Mouse (Mus musculus): ENCODE measurements at regions not wholly inside any gene's neighbourhood (a gene's known extent, or its start where the extent isn't known, plus 50 kb on each side); places are given as distances from the start of the nearest gene placed in this dataset.

DNA sequence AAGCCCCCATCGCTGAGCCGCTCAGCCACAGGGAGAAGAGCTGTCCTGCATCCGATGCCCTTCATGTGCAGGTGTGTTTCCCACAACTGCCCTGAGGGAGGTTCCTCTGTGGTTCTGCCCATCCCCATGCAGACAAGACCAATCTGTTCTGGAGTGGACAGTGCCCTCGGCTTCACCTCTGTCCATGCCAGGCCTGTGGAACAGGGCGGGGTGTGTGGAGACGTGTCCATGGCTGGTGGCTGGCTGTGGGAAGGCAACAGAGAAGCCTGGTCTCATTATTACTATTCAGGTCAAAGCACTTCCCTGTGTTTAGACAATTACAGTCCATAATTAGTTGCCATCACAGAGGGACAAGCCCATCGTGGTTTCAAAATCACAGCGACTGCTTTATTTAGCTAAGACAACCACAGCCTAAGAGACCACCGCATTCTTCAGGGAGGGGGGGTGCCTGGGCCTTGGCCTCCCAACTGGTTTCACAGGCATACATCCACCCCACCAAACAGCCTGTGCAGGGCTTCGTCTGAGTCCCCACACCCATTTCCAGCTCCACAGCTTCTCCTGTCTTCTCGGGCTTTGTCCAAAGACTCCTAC, 97.7 kb downstream of the Rplp1 start:
- DNase-seq (ENCODE audit: low spot score), result no peak

GRCm38 (mm10) chr9:61815995-61816394, 98.3 kb downstream of the Rplp1 start:
- no peak for DNase-seq (ENCODE audit: low spot score)

DNA sequence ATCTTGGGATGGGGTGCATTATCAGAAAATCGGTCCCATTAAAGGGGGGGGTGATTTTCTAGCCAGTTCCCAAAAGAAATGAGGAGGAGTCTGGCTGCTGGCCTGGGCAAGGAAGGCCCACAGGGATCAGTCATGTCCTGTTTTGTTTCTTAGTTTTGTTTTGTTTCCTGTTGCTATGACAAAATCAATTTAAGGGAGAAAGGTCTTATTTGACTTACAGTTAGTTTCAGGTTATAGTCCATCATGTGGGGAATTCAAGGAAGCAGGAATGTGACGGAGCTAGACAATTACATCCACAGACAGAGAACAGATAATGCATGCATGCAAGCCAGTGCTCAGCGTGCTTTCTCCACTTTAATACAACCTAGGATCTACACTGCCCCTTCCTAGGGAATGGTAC, 101.1 kb downstream of the Rplp1 start:
- DNase-seq (ENCODE audit: low spot score), result no peak

- no peak for DNase-seq (ENCODE audit: low spot score)
Observed at GRCm38 (mm10) chr9:61812315-61812714, 102.0 kb downstream of the Rplp1 start.

DNA sequence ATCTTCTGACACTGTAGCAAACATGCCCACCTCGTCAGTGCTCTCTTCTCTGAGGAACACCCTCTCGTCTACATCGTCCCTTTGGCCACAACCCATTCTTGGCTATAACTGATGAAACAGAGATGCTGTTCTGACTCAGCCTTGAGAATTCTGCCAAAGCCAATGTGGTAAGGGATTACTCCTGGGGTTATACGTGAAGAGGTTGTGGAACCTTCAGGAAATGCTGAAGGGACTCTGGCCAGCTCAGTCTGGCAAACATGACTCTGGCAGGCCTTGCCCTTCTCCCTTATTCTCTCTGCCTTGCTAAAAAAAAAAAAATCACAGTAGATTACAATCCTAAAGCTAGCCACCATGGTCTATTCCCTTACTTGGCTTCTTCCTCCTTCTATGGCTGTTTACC, 103.9 kb downstream of the Rplp1 start:
- DNase-seq (ENCODE audit: low spot score), result no peak

DNA sequence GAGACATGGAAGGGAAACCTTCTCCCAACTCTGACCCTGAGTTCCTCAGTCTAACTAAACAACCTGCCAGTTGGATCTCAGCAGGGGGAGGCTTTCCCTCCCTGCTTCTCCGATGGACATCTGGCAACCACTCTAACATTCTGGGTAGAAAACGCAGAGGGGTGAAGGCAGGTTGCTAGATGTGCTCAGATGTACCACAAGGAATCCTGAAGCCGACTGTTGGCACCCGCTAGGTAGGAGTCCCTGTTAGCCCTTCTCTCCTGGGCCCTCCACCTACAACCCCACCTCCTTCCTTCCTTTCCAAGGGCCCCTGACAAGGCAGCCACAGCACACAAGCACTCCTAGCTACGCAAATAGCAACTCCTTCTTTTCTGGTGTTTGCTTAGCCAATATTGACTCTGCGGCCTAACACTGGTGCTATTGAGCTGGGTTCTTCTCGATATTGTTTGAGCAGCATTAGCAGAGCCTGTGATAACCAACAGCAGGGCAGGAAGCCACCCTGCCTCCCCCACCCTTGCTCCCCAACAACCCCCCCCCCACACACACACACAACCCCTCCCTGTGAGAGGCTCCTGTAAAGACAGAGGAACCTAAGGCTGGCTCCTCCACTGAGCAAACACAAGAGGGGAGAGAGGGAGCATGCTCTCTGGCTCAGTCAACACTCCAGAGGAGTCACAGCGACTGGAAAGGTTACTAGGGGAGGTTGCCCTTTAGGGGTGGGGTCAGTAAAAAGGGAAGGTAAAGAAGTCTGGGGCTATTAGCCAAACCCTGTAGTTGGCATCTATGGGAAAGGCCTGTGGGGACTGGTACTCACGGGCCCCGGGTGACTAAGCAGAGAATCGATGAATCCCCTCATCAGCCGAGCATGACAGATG, 105.8 kb downstream of the Rplp1 start:
- DNase-seq (ENCODE audit: low spot score), result no peak

DNA sequence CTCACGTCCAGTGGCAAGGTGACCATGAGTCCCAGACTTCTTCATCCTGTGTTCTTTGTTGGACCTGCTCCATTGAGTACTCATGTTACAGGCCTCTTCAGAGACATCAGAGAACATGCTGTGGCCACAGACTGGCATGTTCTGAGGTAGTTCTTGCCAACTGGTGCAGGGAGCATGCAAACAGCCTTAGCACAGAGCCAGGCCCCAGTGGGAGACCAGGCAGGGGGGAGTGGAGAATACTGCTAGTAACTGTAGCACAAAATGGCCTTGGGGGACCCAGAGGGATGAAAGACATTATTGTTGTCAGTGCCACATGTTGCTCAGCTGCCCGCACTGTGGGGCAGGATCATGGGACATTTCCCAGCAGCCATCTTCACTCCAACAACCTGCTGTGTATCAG, 108.4 kb downstream of the Rplp1 start:
- DNase-seq (ENCODE audit: low spot score), result no peak

DNA sequence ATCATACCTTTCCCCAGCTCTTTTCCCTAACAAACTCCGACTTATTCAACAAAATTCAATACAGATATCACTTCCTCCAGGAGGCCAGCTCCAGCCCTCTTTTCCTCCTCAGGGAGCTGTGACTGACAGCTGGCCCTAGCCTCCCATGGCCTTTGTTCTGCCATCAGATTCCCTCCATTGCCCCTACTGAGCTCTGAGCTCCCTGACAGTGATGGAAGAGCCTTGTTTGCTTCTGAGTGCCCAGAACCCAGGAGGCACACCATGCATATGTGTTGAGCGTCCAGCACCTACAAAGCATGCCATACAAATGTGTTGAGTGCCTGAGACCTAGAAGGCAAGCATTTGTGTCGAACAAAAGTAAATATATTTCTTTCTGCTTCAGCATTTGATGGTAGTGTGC, 110.8 kb downstream of the Rplp1 start:
- DNase-seq (ENCODE audit: low spot score), result no peak

DNA sequence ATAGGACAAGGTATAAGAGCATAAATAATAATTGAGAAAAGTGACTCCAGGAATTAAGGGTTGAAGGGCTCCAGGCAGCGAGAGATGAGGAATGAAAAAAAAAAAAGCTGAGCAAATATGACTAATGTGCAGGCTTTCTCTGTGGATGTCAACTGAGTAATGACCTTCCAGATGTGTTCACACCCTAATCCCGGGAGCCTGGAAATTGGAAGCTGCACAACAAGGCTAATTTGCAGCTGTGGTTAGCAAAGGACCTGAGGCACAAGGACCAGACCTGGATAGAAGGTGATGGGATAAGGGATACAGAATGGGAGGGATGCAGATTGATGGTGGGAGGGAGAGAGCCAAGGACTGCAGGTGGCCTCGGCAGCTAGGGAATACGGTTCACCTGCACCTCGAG, 111.6 kb downstream of the Rplp1 start:
- no peak for DNase-seq (ENCODE audit: low spot score)

- DNase-seq (ENCODE audit: low spot score), result no peak
Observed at GRCm38 (mm10) chr9:61799535-61799934, 114.8 kb downstream of the Rplp1 start.

DNA sequence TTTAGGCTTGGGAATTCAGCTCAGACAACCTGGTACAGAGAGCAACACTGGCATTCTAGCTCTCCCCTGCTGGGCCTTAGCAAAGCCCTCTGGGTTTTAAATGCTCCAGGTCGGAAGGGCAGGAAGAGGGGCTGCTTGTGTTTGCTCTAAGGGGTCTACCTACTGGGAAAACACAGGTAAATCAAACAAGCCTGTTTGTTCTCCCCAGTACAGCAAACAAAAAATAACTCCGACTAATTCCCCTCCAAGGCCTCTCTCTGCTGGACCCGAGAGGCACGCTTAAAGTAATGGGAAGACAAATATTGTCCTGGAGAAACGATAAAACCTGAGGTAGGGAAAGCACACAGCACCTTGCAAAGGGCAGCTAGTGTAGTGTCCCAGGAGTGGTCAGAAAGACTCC, 118.4 kb downstream of the Rplp1 start:
- no peak for DNase-seq (ENCODE audit: low spot score)

DNA sequence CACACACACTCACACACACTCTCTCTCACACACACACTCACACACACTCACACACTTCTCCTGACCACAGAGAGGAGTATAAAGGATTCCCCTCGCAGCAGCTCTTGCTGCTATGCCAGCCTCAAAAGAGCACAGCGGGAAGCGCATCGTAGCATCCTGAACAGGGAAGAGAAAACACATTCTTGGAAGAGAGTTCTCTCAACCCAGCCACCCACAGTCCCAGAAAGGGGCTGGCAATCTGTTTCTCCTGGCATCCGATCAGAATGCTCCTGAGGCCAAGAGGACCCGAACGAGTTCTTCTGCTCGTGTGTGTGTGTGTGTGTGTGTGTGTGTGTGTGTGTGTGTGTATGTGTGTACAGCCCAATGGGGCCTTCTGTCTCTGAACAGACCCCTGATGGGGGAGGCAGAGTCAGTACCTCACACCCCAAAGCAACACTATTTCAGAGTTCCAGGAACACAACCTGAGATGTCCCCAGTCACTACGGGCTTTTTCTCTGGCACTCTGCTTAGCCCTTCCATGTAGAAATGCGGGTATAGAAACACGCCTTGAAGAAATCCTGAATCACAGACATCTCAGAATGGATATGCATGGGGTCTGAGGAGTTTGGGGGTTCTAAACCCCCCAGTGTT, 122.8 kb downstream of the Rplp1 start:
- no peak for DNase-seq (ENCODE audit: low spot score)

DNA sequence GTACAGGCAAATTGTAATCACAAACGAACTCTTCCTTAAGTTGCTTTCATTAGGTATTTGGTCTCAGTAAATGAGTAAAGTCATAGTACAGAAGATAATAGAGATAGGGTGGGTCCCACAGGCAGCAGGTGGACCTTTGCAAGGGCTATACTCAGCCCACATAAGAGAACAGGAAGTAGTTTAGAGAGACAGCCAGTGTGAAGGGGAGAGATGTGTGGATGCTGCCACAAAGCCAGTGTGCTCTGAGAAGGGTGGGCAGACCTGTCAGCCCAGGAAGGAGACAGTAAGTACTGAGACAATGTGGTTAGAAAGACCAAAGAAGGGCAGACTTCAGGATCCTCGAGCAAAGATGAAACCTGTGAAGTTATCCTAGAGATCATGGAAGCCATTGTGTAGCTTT, 123.5 kb downstream of the Rplp1 start:
- DNase-seq (ENCODE audit: low spot score), result peak; percentile 8

GRCm38 (mm10) chr9:61789066-61789897, 125.1 kb downstream of the Rplp1 start:
- DNase-seq (ENCODE audit: low spot score), result no peak

DNA sequence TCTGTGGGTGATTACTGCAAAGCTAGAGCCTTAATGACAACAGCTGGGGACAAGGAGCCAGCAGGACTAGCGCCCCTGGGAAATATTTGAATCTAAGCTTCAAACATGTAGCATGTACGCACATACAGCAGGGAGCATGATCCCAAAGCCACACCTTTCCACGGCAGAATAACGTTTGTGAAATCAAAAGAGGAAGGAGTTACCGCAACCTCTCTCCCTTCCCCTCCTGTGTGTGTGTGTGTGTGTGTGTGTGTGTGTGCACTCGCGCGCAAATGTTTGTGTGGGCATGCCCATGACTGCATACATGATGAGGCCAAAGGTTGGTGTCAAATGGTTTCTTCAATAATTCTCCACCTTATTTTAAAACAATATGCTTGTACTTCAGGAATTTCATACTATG, 132.9 kb downstream of the Rplp1 start:
- DNase-seq (ENCODE audit: low spot score), result no peak

- no peak for DNase-seq (ENCODE audit: low spot score)
Observed at GRCm38 (mm10) chr9:61780186-61780939, 134.0 kb downstream of the Rplp1 start.

GRCm38 (mm10) chr9:61779165-61779564, 135.2 kb downstream of the Rplp1 start:
- DNase-seq (ENCODE audit: low spot score), result no peak

- DNase-seq (ENCODE audit: low spot score), result no peak
Observed at GRCm38 (mm10) chr9:61776446-61776845, 137.9 kb downstream of the Rplp1 start.

DNA sequence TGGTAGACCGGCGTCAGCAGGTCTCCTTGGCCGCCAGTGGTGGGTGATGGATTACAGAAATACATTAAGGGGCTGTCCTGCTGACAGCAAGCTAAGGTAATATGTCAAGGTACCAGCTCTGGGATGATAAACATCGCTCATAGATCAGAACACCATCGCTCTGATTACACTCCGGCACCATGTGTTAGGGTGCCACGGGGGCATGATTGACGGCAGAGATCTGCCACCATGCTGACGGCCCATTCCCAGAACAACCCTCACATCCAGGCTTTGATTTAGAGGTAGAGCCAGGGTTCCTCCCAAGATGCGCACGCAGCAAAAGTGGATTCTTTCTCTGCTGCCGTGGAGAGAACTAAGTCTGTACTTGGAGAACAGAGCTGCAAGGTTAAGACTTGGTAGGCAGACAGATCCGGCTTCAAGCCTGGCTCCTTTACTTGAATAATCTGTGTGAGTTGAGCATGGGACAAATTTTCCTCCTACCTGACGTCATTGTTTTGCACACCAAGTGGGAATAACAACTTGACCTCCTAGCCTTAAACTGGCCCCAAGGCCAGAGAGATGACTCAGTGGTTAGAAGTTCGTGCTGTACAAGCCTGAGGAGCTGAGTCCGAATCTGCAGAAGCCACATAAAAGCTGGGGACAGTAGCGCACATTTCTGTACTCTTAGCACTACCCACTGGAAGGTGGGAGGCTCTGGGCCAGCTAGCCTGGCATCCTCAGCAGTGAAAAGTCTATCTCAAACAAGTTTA, 144.0 kb downstream of the Rplp1 start:
- no peak for DNase-seq (ENCODE audit: low spot score)

GRCm38 (mm10) chr9:61766187-61766586, 148.2 kb downstream of the Rplp1 start:
- no peak for DNase-seq (ENCODE audit: low spot score)

DNA sequence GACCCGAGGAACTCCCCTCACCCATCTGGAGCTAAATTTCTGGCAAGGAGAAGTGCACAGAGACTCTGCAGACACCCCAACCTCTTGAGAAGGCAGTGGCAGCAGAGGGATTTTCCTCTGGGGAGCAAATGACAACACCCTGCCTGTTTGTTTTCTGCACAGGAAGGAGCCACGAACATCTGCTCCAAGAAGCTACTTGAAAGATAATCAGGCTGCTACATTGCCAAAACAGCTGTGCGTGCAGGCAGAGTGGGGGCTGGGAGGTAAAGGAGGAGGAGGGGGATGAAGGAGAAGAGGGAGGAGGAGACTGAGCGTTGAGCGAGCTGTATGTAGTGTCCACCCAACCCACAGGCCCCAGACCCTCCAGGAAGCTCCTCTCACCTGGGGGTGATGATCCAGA, 149.0 kb downstream of the Rplp1 start:
- no peak for DNase-seq (ENCODE audit: low spot score)
